ENCODE assay signal across 11 mouse cellular contexts in the genomic region with DNA sequence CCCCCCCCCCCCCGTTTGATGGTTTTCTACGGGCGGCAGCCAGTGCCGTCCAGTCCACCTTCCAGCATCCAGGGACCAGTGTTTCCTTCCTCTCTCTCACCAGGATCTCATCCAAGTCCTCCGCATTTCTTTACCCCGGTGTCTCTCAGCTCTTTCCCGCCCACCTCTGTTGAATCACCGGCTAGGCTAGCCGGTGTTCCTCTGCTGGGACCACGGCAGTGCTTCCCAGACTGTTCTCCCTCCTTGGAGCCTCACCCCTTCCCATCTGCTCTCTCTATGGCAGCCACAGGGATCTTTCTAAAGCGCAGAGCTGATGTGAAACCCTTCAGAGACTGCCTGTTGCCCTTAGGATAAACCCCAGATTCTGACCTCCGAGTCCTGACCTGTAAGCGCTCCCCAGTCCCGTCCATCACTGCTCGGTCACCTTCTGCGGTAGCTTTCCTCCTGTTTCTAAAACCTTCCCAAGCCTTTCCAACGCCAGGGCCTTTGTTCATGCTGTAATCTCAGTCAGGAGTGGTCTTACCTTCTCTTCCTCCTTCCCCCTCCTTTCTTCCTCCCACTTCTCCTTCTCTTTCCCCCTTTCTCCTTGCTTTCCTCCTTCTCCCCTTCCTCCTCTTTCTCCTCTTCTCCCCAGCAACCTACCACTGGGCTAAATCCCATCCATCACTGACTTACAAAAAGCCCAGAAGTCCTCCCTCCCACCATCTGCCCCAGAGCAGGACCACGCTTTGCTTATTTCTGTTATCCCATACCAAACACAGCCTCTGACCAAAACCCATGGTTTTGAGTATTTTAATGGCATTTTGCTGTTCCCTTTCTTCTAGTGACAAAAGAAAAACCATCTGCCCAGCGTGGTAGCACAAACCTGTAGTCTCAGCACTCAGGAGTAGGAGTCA. TPM values are rescaled to one million over a fixed set of nuclear protein-coding genes. Genes with fewer than 3 reads are reported as not detected.
DNase-seq lines count a peak whose midpoint lies in the region; ATAC-seq and TF ChIP-seq lines count a peak whose summit lies in the region.
"Had no signal": no experiment of that assay in that cellular context is flagged by ENCODE, and none has a peak within 500 bp of the region (broad histone marks: within the 10 kb centered on the region; RNA-seq: fewer than 3 reads in every experiment).

No protein-coding gene starts in this region.

- no peak overlapping the region for H3K9ac ChIP-seq in hindbrain, postnatal 0 days (replicated peaks; ENCODE audit: low read length)
- no peak overlapping the region for H3K9ac ChIP-seq in midbrain, embryonic 14.5 days (replicated peaks; ENCODE audit: low read length)

- H3K27me3 ChIP-seq in hindbrain, embryonic 10.5 days (ENCODE audit: insufficient read depth, poor library complexity, severe bottlenecking) = no peaks in the 10 kb centered on the region
- H3K27me3 ChIP-seq in hindbrain, postnatal 0 days (ENCODE audit: insufficient read depth, low read length) = no peaks in the 10 kb centered on the region
- H3K27me3 ChIP-seq in midbrain, embryonic 14.5 days (ENCODE audit: control insufficient read depth, insufficient read depth, low read length) = no peaks in the 10 kb centered on the region

- no peak for ATAC-seq in hindbrain, postnatal 0 days
- ATAC-seq in midbrain, embryonic 14.5 days (ENCODE audit: low FRiP score, low TSS enrichment) = no peak

- TF ChIP-seq POLR2A in brain, embryonic 14.5 days (IDR thresholded peaks at IDR 0.05; ENCODE audit: borderline replicate concordance, extremely low read depth, insufficient read depth, insufficient read length, poor library complexity, severe bottlenecking) = no peak

- no peaks in the 10 kb centered on the region for H3K36me3 ChIP-seq in hindbrain, embryonic 10.5 days
- H3K36me3 ChIP-seq in hindbrain, postnatal 0 days (ENCODE audit: insufficient read depth, low read length) = no peaks in the 10 kb centered on the region
- no peaks in the 10 kb centered on the region for H3K36me3 ChIP-seq in midbrain, embryonic 14.5 days (ENCODE audit: control insufficient read depth, insufficient read depth, low read length)

- H3K27ac ChIP-seq in hindbrain, embryonic 10.5 days = peak overlapping the region; percentile 89
- H3K27ac ChIP-seq in hindbrain, postnatal 0 days = no peak overlapping the region
- H3K27ac ChIP-seq in midbrain, embryonic 14.5 days (replicated peaks; ENCODE audit: low read depth, low read length) = 0 out of 2 replicates have a peak overlapping the region, but pooled peaks have one; percentile 41

- TF ChIP-seq CTCF in hindbrain, postnatal 0 days (IDR thresholded peaks at IDR 0.05; ENCODE audit: low read depth) = no peak
- TF ChIP-seq CTCF in brain, embryonic 14.5 days (IDR thresholded peaks at IDR 0.05; ENCODE audit: borderline replicate concordance, extremely low read depth, insufficient read depth, insufficient read length) = no peak

- H3K4me2 ChIP-seq in hindbrain, postnatal 0 days (ENCODE audit: low read depth, low read length) = no peak overlapping the region
- no peak overlapping the region for H3K4me2 ChIP-seq in midbrain, embryonic 14.5 days (ENCODE audit: low read length)

- H3K9me3 ChIP-seq in hindbrain, embryonic 10.5 days = no peaks in the 10 kb centered on the region
- H3K9me3 ChIP-seq in hindbrain, postnatal 0 days (ENCODE audit: low read length) = no peaks in the 10 kb centered on the region
- no peaks in the 10 kb centered on the region for H3K9me3 ChIP-seq in midbrain, embryonic 14.5 days (ENCODE audit: control insufficient read depth, low read length)

- peaks cover 38% of the 10 kb centered on the region for H3K4me1 ChIP-seq in hindbrain, embryonic 10.5 days (replicated peaks)
- no peaks in the 10 kb centered on the region for H3K4me1 ChIP-seq in hindbrain, postnatal 0 days (ENCODE audit: insufficient read depth, low read length)
- H3K4me1 ChIP-seq in midbrain, embryonic 14.5 days (ENCODE audit: control insufficient read depth, insufficient read depth, low read length) = no peaks in the 10 kb centered on the region

- DNase-seq in hindbrain, embryonic 10.5 days (ENCODE audit: low spot score) = peak; percentile 40
- no peak for DNase-seq in hindbrain, postnatal 0 days (ENCODE audit: low spot score)
- peak; percentile 69 for DNase-seq in brain, embryonic 14.5 days (ENCODE audit: low read depth)
- DNase-seq in frontal cortex, postnatal 10 days (ENCODE audit: low spot score in 2 of 2) = peak; percentile 22 to 54
- peak; percentile 32 for DNase-seq in midbrain, embryonic 14.5 days
- DNase-seq in adrenal gland, postnatal 14 days = no peak
- DNase-seq in thymus, postnatal 4 days = no peak
- DNase-seq in cerebellum, adult 9-10 months = no peak
- DNase-seq: B cell, adult 2 months; kidney, postnatal 25 days; lung, adult 18-20 months had no signal

- WGBS in hindbrain, embryonic 10.5 days = 14% methylated on average over 19 of the region's 19 CpGs
- 20% methylated on average over 19 of the region's 19 CpGs for WGBS in hindbrain, postnatal 0 days
- WGBS in midbrain, embryonic 14.5 days = 18% methylated on average over 18 of the region's 19 CpGs

- H3K4me3 ChIP-seq in hindbrain, embryonic 10.5 days = peak overlapping the region; percentile 36
- no peak overlapping the region for H3K4me3 ChIP-seq in hindbrain, postnatal 0 days (ENCODE audit: low read length)
- H3K4me3 ChIP-seq in midbrain, embryonic 14.5 days (replicated peaks; ENCODE audit: low read depth, low read length) = no peak overlapping the region

RNA-seq across cellular contexts. Expression of gene Cox6a1, which starts 14.3 kb away (rescaled TPM):
- 875 and 1,016 TPM in 2 replicates for polyA plus RNA-seq in hindbrain, embryonic 10.5 days (2016; fragmentation: Nextera tagmentation; extraction: Ambion mirVana)
- total RNA-seq in hindbrain, postnatal 0 days (2014; rRNA removed) = 1,147 and 1,391 TPM in 2 replicates
- 1,694 and 1,700 TPM in 2 replicates for polyA plus RNA-seq in hindbrain, postnatal 0 days (2015; fragmentation: Nextera tagmentation; extraction: Ambion mirVana)
- 1,091 and 1,648 TPM in 2 replicates for polyA plus RNA-seq in brain, embryonic 14.5 days (2012; rRNA removed)
- polyA plus RNA-seq in midbrain, embryonic 14.5 days (2014; fragmentation: Nextera tagmentation; extraction: Ambion mirVana) = 938 and 1,310 TPM in 2 replicates
- 1,778 and 1,846 TPM in 2 replicates for total RNA-seq in adrenal gland, postnatal 14 days (2021)

RNA-seq across cellular contexts. Expression of gene Triap1, which starts 22.0 kb away (rescaled TPM):
- polyA plus RNA-seq in hindbrain, embryonic 10.5 days (2016; fragmentation: Nextera tagmentation; extraction: Ambion mirVana) = 56.3 and 57.2 TPM in 2 replicates
- total RNA-seq in hindbrain, postnatal 0 days (2014; rRNA removed) = 12.4 and 18.4 TPM in 2 replicates
- polyA plus RNA-seq in hindbrain, postnatal 0 days (2015; fragmentation: Nextera tagmentation; extraction: Ambion mirVana) = 59.2 and 61.6 TPM in 2 replicates
- polyA plus RNA-seq in brain, embryonic 14.5 days (2012; rRNA removed) = 25.6 and 30.3 TPM in 2 replicates
- 48.4 and 50.1 TPM in 2 replicates for polyA plus RNA-seq in midbrain, embryonic 14.5 days (2014; fragmentation: Nextera tagmentation; extraction: Ambion mirVana)
- 31.5 and 35.5 TPM in 2 replicates for total RNA-seq in adrenal gland, postnatal 14 days (2021)

RNA-seq across cellular contexts. Expression of gene Gatc, which starts 22.1 kb away (rescaled TPM):
- polyA plus RNA-seq in hindbrain, embryonic 10.5 days (2016; fragmentation: Nextera tagmentation; extraction: Ambion mirVana) = 35.6 and 41.2 TPM in 2 replicates
- total RNA-seq in hindbrain, postnatal 0 days (2014; rRNA removed) = 22.4 and 25.1 TPM in 2 replicates
- polyA plus RNA-seq in hindbrain, postnatal 0 days (2015; fragmentation: Nextera tagmentation; extraction: Ambion mirVana) = 27.5 and 32.1 TPM in 2 replicates
- 26.7 and 36.9 TPM in 2 replicates for polyA plus RNA-seq in brain, embryonic 14.5 days (2012; rRNA removed)
- polyA plus RNA-seq in midbrain, embryonic 14.5 days (2014; fragmentation: Nextera tagmentation; extraction: Ambion mirVana) = 38.2 and 43.4 TPM in 2 replicates
- total RNA-seq in adrenal gland, postnatal 14 days (2021) = 21.2 and 23.9 TPM in 2 replicates

RNA-seq across cellular contexts. Expression of gene Srsf9, which starts 36.1 kb away (rescaled TPM):
- polyA plus RNA-seq in hindbrain, embryonic 10.5 days (2016; fragmentation: Nextera tagmentation; extraction: Ambion mirVana) = 383 and 387 TPM in 2 replicates
- 42.5 and 47.5 TPM in 2 replicates for total RNA-seq in hindbrain, postnatal 0 days (2014; rRNA removed)
- polyA plus RNA-seq in hindbrain, postnatal 0 days (2015; fragmentation: Nextera tagmentation; extraction: Ambion mirVana) = 119 and 127 TPM in 2 replicates
- polyA plus RNA-seq in brain, embryonic 14.5 days (2012; rRNA removed) = 91.9 and 105 TPM in 2 replicates
- polyA plus RNA-seq in midbrain, embryonic 14.5 days (2014; fragmentation: Nextera tagmentation; extraction: Ambion mirVana) = 132 and 150 TPM in 2 replicates
- 71.3 and 78.3 TPM in 2 replicates for total RNA-seq in adrenal gland, postnatal 14 days (2021)

Comparison
In these comparisons a context has a peak if more than half of its experiments do, and no peak if none do; other contexts are left out.
1. DNase-seq: peak in hindbrain, embryonic 10.5 days (single experiment), brain, embryonic 14.5 days (single experiment), frontal cortex, postnatal 10 days (2 of 2) and midbrain, embryonic 14.5 days (single experiment); none in hindbrain, postnatal 0 days (single experiment), adrenal gland, postnatal 14 days (single experiment), thymus, postnatal 4 days (single experiment) and cerebellum, adult 9-10 months (single experiment).